Mouse (Mus musculus) kidney, postnatal 0 days (tissue): ENCODE results near the gene Smyd2. TPM values are rescaled to one million over a fixed set of nuclear protein-coding genes. Genes with fewer than 3 reads are reported as not detected.

Experiments used
- ATAC-seq: fragments of 200-750 bp; cut with Nextera tagmentation; replicated peaks from 2 replicates; pipeline ENCODE4 v1.8.0; 2017; ENCODE audit warnings: low read depth, moderate number of reproducible peaks, moderate TSS enrichment, moderate library complexity; ENCODE audit not compliant: low FRiP score
- DNase-seq: peaks from one replicate; pipeline ENCODE4 v3.0.0-alpha.2; 2016; ENCODE audit warnings: low spot score
- H3K27ac ChIP-seq: fragments of 300-500 bp; sonication (generic); 2 replicates; pipeline ENCODE4 v1.5.1; 2014; ENCODE audit warnings: mild to moderate bottlenecking
- H3K27me3 ChIP-seq: fragments of 300-500 bp; sonication (generic); 2 replicates; pipeline ENCODE4 v1.6.1; 2014; ENCODE audit warnings: low read length, mixed read lengths; ENCODE audit not compliant: insufficient read depth
- H3K36me3 ChIP-seq: fragments of 300-500 bp; sonication (generic); 2 replicates; pipeline ENCODE4 v1.6.1; 2014; ENCODE audit warnings: low read length, mixed read lengths; ENCODE audit not compliant: insufficient read depth
- H3K4me1 ChIP-seq: fragments of 300-500 bp; sonication (generic); replicated peaks from 2 replicates; pipeline ENCODE4 v1.6.1; 2014; ENCODE audit warnings: antibody characterized with exemption, low read length, mixed read lengths; ENCODE audit not compliant: insufficient read depth
- H3K4me2 ChIP-seq: fragments of 300-500 bp; sonication (generic); 2 replicates; pipeline ENCODE4 v1.6.1; 2014; ENCODE audit warnings: mild to moderate bottlenecking, low read length, moderate library complexity, mixed read lengths
- H3K4me3 ChIP-seq: fragments of 300-500 bp; sonication (generic); replicated peaks from 2 replicates; pipeline ENCODE4 v1.5.1; 2014; ENCODE audit warnings: low read depth, low read length
- H3K9ac ChIP-seq: fragments of 300-500 bp; sonication (generic); 2 replicates; pipeline ENCODE4 v1.6.1; 2014; ENCODE audit warnings: low read depth, low read length
- H3K9me3 ChIP-seq: fragments of 300-500 bp; sonication (generic); replicated peaks from 2 replicates; pipeline ENCODE4 v1.6.1; 2016; ENCODE audit warnings: low read length, inconsistent platforms, mixed read lengths
- CTCF ChIP-seq: IDR thresholded peaks from 2 replicates; pipeline ENCODE4 v1.5.1; 2016; ENCODE audit warnings: antibody characterized with exemption, low read depth, mild to moderate bottlenecking, moderate library complexity
- WGBS: fragments of 180-500 bp; shearing (Covaris S2); extraction: QIAGEN DNeasy Blood & Tissue Kit; methylation state at CpG from one replicate; pipeline ENCODE4 v1.1.7; 2014; 5-methylcytosine and 5-hydroxymethylcytosine counted together
- polyA plus RNA-seq: library from polyadenylated mRNA; unstranded; fragments of >200 nt; fragmentation: Nextera tagmentation; extraction: Ambion mirVana; gene quantifications from 2 replicates; pipeline ENCODE4 v1.2.1, GENCODE M21; 2015

Gene Smyd2
- polyA plus RNA-seq, 1 experiment from 2014 or later, result 70.4 TPM

GRCm38 (mm10) chr1:189947411-189947810 lies 25.2 kb upstream of the Smyd2 start:
- Histone ChIP-seq H3K27ac (no peak overlapping the region), H3K4me3 (no peak overlapping the region), H3K27me3 (no peaks in the 10 kb centered on the region), H3K4me2 (no peak overlapping the region), H3K9me3 (no peaks in the 10 kb centered on the region), H3K9ac (no peak overlapping the region), H3K4me1 (no peaks in the 10 kb centered on the region), H3K36me3 (no peaks in the 10 kb centered on the region)
- WGBS, result 72% methylated on average over 8 of the region's 8 CpGs
- ATAC-seq (no peak), DNase-seq (no peak)
- no peak for TF ChIP-seq CTCF

- WGBS, result 76% methylated on average over 8 of the region's 8 CpGs
- no peaks in the 10 kb centered on the region for H3K27me3 ChIP-seq
- no peak overlapping the region for H3K4me3 ChIP-seq
- H3K36me3 ChIP-seq, result no peaks in the 10 kb centered on the region
- no peak overlapping the region for H3K4me2 ChIP-seq
- no peak overlapping the region for H3K9ac ChIP-seq
- DNase-seq (no peak), ATAC-seq (no peak)
- no peak for TF ChIP-seq CTCF
- no peaks in the 10 kb centered on the region for H3K9me3 ChIP-seq
- H3K4me1 ChIP-seq, result no peaks in the 10 kb centered on the region
- no peak overlapping the region for H3K27ac ChIP-seq
These were observed 24.0 kb upstream of the Smyd2 start for GRCm38 (mm10) chr1:189946126-189946525.

- no peak overlapping the region for H3K4me3 ChIP-seq
- H3K27me3 ChIP-seq, result no peaks in the 10 kb centered on the region
- H3K9ac ChIP-seq, result no peak overlapping the region
- no peaks in the 10 kb centered on the region for H3K36me3 ChIP-seq
- WGBS, result 90% methylated on average over 5 of the region's 5 CpGs
- TF ChIP-seq CTCF, result no peak
- H3K4me1 ChIP-seq, result no peaks in the 10 kb centered on the region
- DNase-seq (no peak), ATAC-seq (no peak)
- no peaks in the 10 kb centered on the region for H3K9me3 ChIP-seq
- H3K4me2 ChIP-seq, result no peak overlapping the region
- no peak overlapping the region for H3K27ac ChIP-seq
These were observed 19.6 kb upstream of the Smyd2 start for GRCm38 (mm10) chr1:189941786-189942185.

GRCm38 (mm10) chr1:189936436-189937105 lies 14.4 kb upstream of the Smyd2 start:
- H3K4me1 ChIP-seq, result no peaks in the 10 kb centered on the region
- no peak for ATAC-seq
- no peak overlapping the region for H3K4me2 ChIP-seq
- no peaks in the 10 kb centered on the region for H3K36me3 ChIP-seq
- H3K9ac ChIP-seq, result no peak overlapping the region
- H3K4me3 ChIP-seq, result no peak overlapping the region
- no peak overlapping the region for H3K27ac ChIP-seq
- no peaks in the 10 kb centered on the region for H3K9me3 ChIP-seq
- no peaks in the 10 kb centered on the region for H3K27me3 ChIP-seq
- no peak for DNase-seq
- TF ChIP-seq CTCF, result no peak
- whole genome bisulfite sequencing, result 68% methylated on average over 10 of the region's 10 CpGs

GRCm38 (mm10) chr1:189933480-189934202 lies 11.5 kb upstream of the Smyd2 start:
- DNase-seq, result no peak
- H3K27me3 ChIP-seq, result no peaks in the 10 kb centered on the region
- no peak overlapping the region for H3K9ac ChIP-seq
- no peak for TF ChIP-seq CTCF
- H3K4me3 ChIP-seq, result no peak overlapping the region
- ATAC-seq, result no peak
- H3K27ac ChIP-seq, result no peak overlapping the region
- H3K36me3 ChIP-seq, result no peaks in the 10 kb centered on the region
- 76% methylated on average over 9 of the region's 9 CpGs for WGBS
- no peak overlapping the region for H3K4me2 ChIP-seq
- H3K4me1 ChIP-seq, result no peaks in the 10 kb centered on the region
- no peaks in the 10 kb centered on the region for H3K9me3 ChIP-seq

GRCm38 (mm10) chr1:189932976-189933375 lies 10.8 kb upstream of the Smyd2 start:
- WGBS, result 73% methylated on average over 7 of the region's 7 CpGs
- ATAC-seq, result no peak
- H3K9ac ChIP-seq, result no peak overlapping the region
- no peaks in the 10 kb centered on the region for H3K36me3 ChIP-seq
- no peak overlapping the region for H3K27ac ChIP-seq
- no peak overlapping the region for H3K4me3 ChIP-seq
- no peaks in the 10 kb centered on the region for H3K4me1 ChIP-seq
- TF ChIP-seq CTCF, result no peak
- H3K9me3 ChIP-seq, result no peaks in the 10 kb centered on the region
- DNase-seq, result no peak
- no peaks in the 10 kb centered on the region for H3K27me3 ChIP-seq
- H3K4me2 ChIP-seq, result no peak overlapping the region
